Mouse (Mus musculus): ENCODE data around the gene Dcp1a. TPM values are rescaled to one million over a fixed set of nuclear protein-coding genes. Genes with fewer than 3 reads are reported as not detected.

Dcp1a gene
- polyA plus RNA-seq, 1 experiment from 2014 or later, result 31.8 TPM

GRCm38 (mm10) chr14:30551981-30552380, 72.6 kb downstream of the Dcp1a start:
- Histone ChIP-seq H3K36me3 (peaks cover 52% of the 10 kb centered on the region), H3K27ac (replicated peaks) (no peak overlapping the region), H3K4me3 (no peak overlapping the region; the same call in 1 of the 2 replicates), H3K4me1 (peaks cover 41% of the 10 kb centered on the region), H3K9me3 (replicated peaks) (no peaks in the 10 kb centered on the region), H3K27me3 (ENCODE audit: low read depth, poor library complexity, severe bottlenecking) (no peaks in the 10 kb centered on the region)
- DNase-seq (ENCODE audit: low spot score), result no peak
- WGBS, result 91% methylated on average over 2 of the region's 2 CpGs

GRCm38 (mm10) chr14:30553185-30553584, 73.8 kb downstream of the Dcp1a start:
- H3K36me3 ChIP-seq, result peaks cover 64% of the 10 kb centered on the region
- no peak for DNase-seq (ENCODE audit: low spot score)
- no peaks in the 10 kb centered on the region for H3K9me3 ChIP-seq (replicated peaks)
- H3K27ac ChIP-seq (replicated peaks), result no peak overlapping the region
- WGBS, result 94% methylated on average over 4 of the region's 4 CpGs
- peaks cover 36% of the 10 kb centered on the region for H3K4me1 ChIP-seq
- no peak overlapping the region for H3K4me3 ChIP-seq
- H3K27me3 ChIP-seq (ENCODE audit: low read depth, poor library complexity, severe bottlenecking), result no peaks in the 10 kb centered on the region

- no peak overlapping the region for H3K4me3 ChIP-seq
- H3K9me3 ChIP-seq (replicated peaks), result no peaks in the 10 kb centered on the region
- peaks cover 94% of the 10 kb centered on the region for H3K36me3 ChIP-seq
- no peaks in the 10 kb centered on the region for H3K27me3 ChIP-seq (ENCODE audit: low read depth, poor library complexity, severe bottlenecking)
- no peak for DNase-seq (ENCODE audit: low spot score)
- H3K4me1 ChIP-seq, result peaks cover under 1% of the 10 kb centered on the region
- WGBS, result 90% methylated on average over 2 of the region's 2 CpGs
- H3K27ac ChIP-seq (replicated peaks), result no peak overlapping the region
These were observed 77.3 kb downstream of the Dcp1a start for GRCm38 (mm10) chr14:30556651-30557050.

- H3K9me3 ChIP-seq (replicated peaks), result no peaks in the 10 kb centered on the region
- H3K4me1 ChIP-seq, result no peaks in the 10 kb centered on the region
- no peaks in the 10 kb centered on the region for H3K27me3 ChIP-seq (ENCODE audit: low read depth, poor library complexity, severe bottlenecking)
- H3K27ac ChIP-seq (replicated peaks), result no peak overlapping the region
- H3K4me3 ChIP-seq, result no peak overlapping the region
- WGBS, result 85% methylated on average over 9 of the region's 9 CpGs
- DNase-seq (ENCODE audit: low spot score), result no peak
- peaks cover 97% of the 10 kb centered on the region for H3K36me3 ChIP-seq
These were observed 78.4 kb downstream of the Dcp1a start for GRCm38 (mm10) chr14:30557730-30558129.

GRCm38 (mm10) chr14:30559321-30559850, 80.1 kb downstream of the Dcp1a start:
- no peak overlapping the region for H3K4me3 ChIP-seq
- H3K9me3 ChIP-seq (replicated peaks), result no peaks in the 10 kb centered on the region
- 92% methylated on average over 17 of the region's 17 CpGs for WGBS
- H3K4me1 ChIP-seq, result no peaks in the 10 kb centered on the region
- no peaks in the 10 kb centered on the region for H3K27me3 ChIP-seq (ENCODE audit: low read depth, poor library complexity, severe bottlenecking)
- no peak overlapping the region for H3K27ac ChIP-seq (replicated peaks)
- H3K36me3 ChIP-seq, result peaks cover 98% of the 10 kb centered on the region
- no peak for DNase-seq (ENCODE audit: low spot score)

GRCm38 (mm10) chr14:30560803-30561389, 81.6 kb downstream of the Dcp1a start:
- H3K4me1 ChIP-seq, result no peaks in the 10 kb centered on the region
- DNase-seq (ENCODE audit: low spot score), result no peak
- H3K36me3 ChIP-seq, result peaks cover 98% of the 10 kb centered on the region
- no peaks in the 10 kb centered on the region for H3K27me3 ChIP-seq (ENCODE audit: low read depth, poor library complexity, severe bottlenecking)
- no peaks in the 10 kb centered on the region for H3K9me3 ChIP-seq (replicated peaks)
- H3K27ac ChIP-seq (replicated peaks), result no peak overlapping the region
- H3K4me3 ChIP-seq, result no peak overlapping the region
- WGBS, result 96% methylated on average over 13 of the region's 13 CpGs

- Histone ChIP-seq H3K4me1 (no peaks in the 10 kb centered on the region), H3K27ac (replicated peaks) (no peak overlapping the region), H3K27me3 (ENCODE audit: low read depth, poor library complexity, severe bottlenecking) (no peaks in the 10 kb centered on the region), H3K4me3 (no peak overlapping the region), H3K9me3 (replicated peaks) (no peaks in the 10 kb centered on the region), H3K36me3 (peaks cover 98% of the 10 kb centered on the region)
- no peak for DNase-seq (ENCODE audit: low spot score)
- WGBS, result 94% methylated on average over 14 of the region's 14 CpGs
These were observed 82.3 kb downstream of the Dcp1a start for GRCm38 (mm10) chr14:30561470-30562187.

- H3K27me3 ChIP-seq (ENCODE audit: low read depth, poor library complexity, severe bottlenecking), result no peaks in the 10 kb centered on the region
- H3K27ac ChIP-seq (replicated peaks), result no peak overlapping the region
- no peaks in the 10 kb centered on the region for H3K9me3 ChIP-seq (replicated peaks)
- H3K4me3 ChIP-seq, result no peak overlapping the region
- DNase-seq (ENCODE audit: low spot score), result no peak
- H3K4me1 ChIP-seq, result no peaks in the 10 kb centered on the region
- peaks cover 98% of the 10 kb centered on the region for H3K36me3 ChIP-seq
These were observed 83.0 kb downstream of the Dcp1a start for GRCm38 (mm10) chr14:30562343-30562742.

- H3K36me3 ChIP-seq, result peaks cover 98% of the 10 kb centered on the region
These were observed 85.1 kb downstream of the Dcp1a start for GRCm38 (mm10) chr14:30564451-30564850.

GRCm38 (mm10) chr14:30566317-30566716, 87.0 kb downstream of the Dcp1a start:
- no peak overlapping the region for H3K27ac ChIP-seq (replicated peaks)
- H3K27me3 ChIP-seq (ENCODE audit: low read depth, poor library complexity, severe bottlenecking), result no peaks in the 10 kb centered on the region
- DNase-seq (ENCODE audit: low spot score), result no peak
- no peak overlapping the region for H3K4me3 ChIP-seq
- peaks cover 98% of the 10 kb centered on the region for H3K36me3 ChIP-seq
- no peaks in the 10 kb centered on the region for H3K4me1 ChIP-seq
- H3K9me3 ChIP-seq (replicated peaks), result no peaks in the 10 kb centered on the region
- WGBS, result 95% methylated on average over 6 of the region's 6 CpGs

More at GRCm38 (mm10) chr14:30564451-30564850, 85.1 kb downstream of the Dcp1a start:
- H3K4me1 ChIP-seq, result no peaks in the 10 kb centered on the region
- 98% methylated on average over 2 of the region's 2 CpGs for WGBS
- DNase-seq (ENCODE audit: low spot score), result no peak
- H3K9me3 ChIP-seq (replicated peaks), result no peaks in the 10 kb centered on the region
- no peaks in the 10 kb centered on the region for H3K27me3 ChIP-seq (ENCODE audit: low read depth, poor library complexity, severe bottlenecking)
- H3K27ac ChIP-seq (replicated peaks), result no peak overlapping the region
- no peak overlapping the region for H3K4me3 ChIP-seq

GRCm38 (mm10) chr14:30568016-30568415, 88.7 kb downstream of the Dcp1a start:
- Histone ChIP-seq H3K4me3 (no peak overlapping the region), H3K4me1 (no peaks in the 10 kb centered on the region), H3K27ac (replicated peaks) (no peak overlapping the region), H3K36me3 (peaks cover 100% of the 10 kb centered on the region), H3K27me3 (ENCODE audit: low read depth, poor library complexity, severe bottlenecking) (no peaks in the 10 kb centered on the region), H3K9me3 (replicated peaks) (no peaks in the 10 kb centered on the region)
- 89% methylated on average over 9 of the region's 9 CpGs for WGBS
- DNase-seq (ENCODE audit: low spot score), result no peak

GRCm38 (mm10) chr14:30570303-30570702, 91.0 kb downstream of the Dcp1a start:
- no peaks in the 10 kb centered on the region for H3K4me1 ChIP-seq
- H3K9me3 ChIP-seq (replicated peaks), result no peaks in the 10 kb centered on the region
- no peak overlapping the region for H3K4me3 ChIP-seq
- no peak for DNase-seq (ENCODE audit: low spot score)
- 94% methylated on average over 9 of the region's 9 CpGs for WGBS
- H3K27me3 ChIP-seq (ENCODE audit: low read depth, poor library complexity, severe bottlenecking), result no peaks in the 10 kb centered on the region
- H3K27ac ChIP-seq (replicated peaks), result no peak overlapping the region
- peaks cover 100% of the 10 kb centered on the region for H3K36me3 ChIP-seq

- Histone ChIP-seq H3K4me3 (no peak overlapping the region), H3K27me3 (ENCODE audit: low read depth, poor library complexity, severe bottlenecking) (no peaks in the 10 kb centered on the region), H3K9me3 (replicated peaks) (no peaks in the 10 kb centered on the region), H3K36me3 (peaks cover 93% of the 10 kb centered on the region), H3K4me1 (peaks cover 8% of the 10 kb centered on the region), H3K27ac (replicated peaks) (no peak overlapping the region)
- DNase-seq (ENCODE audit: low spot score), result no peak
- WGBS, result 93% methylated on average over 10 of the region's 10 CpGs
These were observed 92.9 kb downstream of the Dcp1a start for GRCm38 (mm10) chr14:30572253-30572652.
